Mouse (Mus musculus) intestine, embryonic 14.5 days (tissue): ENCODE data around the gene Capzb. TPM values are rescaled to one million over a fixed set of nuclear protein-coding genes. Genes with fewer than 3 reads are reported as not detected.

Experiments
- ATAC-seq: fragments of 200-750 bp; cut with Nextera tagmentation; replicated peaks from 2 replicates; pipeline ENCODE4 v1.8.0; 2017; ENCODE audit warnings: low read depth, moderate number of reproducible peaks, moderate TSS enrichment, moderate library complexity; ENCODE audit not compliant: low FRiP score, low TSS enrichment
- DNase-seq: peaks from one replicate; pipeline ENCODE4 v3.0.0-alpha.2; 2018; ENCODE audit warnings: low spot score
- H3K27ac ChIP-seq: fragments of 300-500 bp; sonication (generic); 2 replicates; pipeline ENCODE4 v1.5.1; 2014; ENCODE audit warnings: low read depth, mild to moderate bottlenecking, control low read depth
- H3K27me3 ChIP-seq: fragments of 300-500 bp; sonication (generic); replicated peaks from 2 replicates; pipeline ENCODE4 v1.6.1; 2014; ENCODE audit warnings: low read length, control low read depth; ENCODE audit not compliant: control insufficient read depth, insufficient read depth
- H3K36me3 ChIP-seq: fragments of 300-500 bp; sonication (generic); 2 replicates; pipeline ENCODE4 v1.6.1; 2014; ENCODE audit warnings: low read length, control low read depth; ENCODE audit not compliant: control insufficient read depth, insufficient read depth
- H3K4me1 ChIP-seq: fragments of 300-500 bp; sonication (generic); replicated peaks from 2 replicates; pipeline ENCODE4 v1.6.1; 2014; ENCODE audit warnings: low read length, control low read depth, mixed read lengths; ENCODE audit not compliant: control insufficient read depth, insufficient read depth
- H3K4me2 ChIP-seq: fragments of 300-500 bp; sonication (generic); 2 replicates; pipeline ENCODE4 v1.6.1; 2014; ENCODE audit warnings: low read length
- H3K4me3 ChIP-seq: fragments of 300-500 bp; sonication (generic); 2 replicates; pipeline ENCODE4 v1.5.1; 2014; ENCODE audit warnings: low read depth, low read length, control low read depth, mixed read lengths
- H3K9ac ChIP-seq: fragments of 300-500 bp; sonication (generic); 2 replicates; pipeline ENCODE4 v1.6.1; 2014; ENCODE audit warnings: mild to moderate bottlenecking, low read length
- H3K9me3 ChIP-seq: fragments of 300-500 bp; sonication (generic); 2 replicates; pipeline ENCODE4 v1.6.1; 2016; ENCODE audit warnings: low read length, control low read depth; ENCODE audit not compliant: control insufficient read depth
- WGBS: fragments of 180-500 bp; shearing (Covaris S2); extraction: QIAGEN DNeasy Blood & Tissue Kit; methylation state at CpG from one replicate; pipeline ENCODE4 v1.1.7; 2014; 5-methylcytosine and 5-hydroxymethylcytosine counted together
- polyA plus RNA-seq: library from polyadenylated mRNA; unstranded; fragments of >200 nt; fragmentation: Nextera tagmentation; extraction: Ambion mirVana; gene quantifications from 2 replicates; pipeline ENCODE4 v1.2.1, GENCODE M21; 2014

The Capzb gene
- polyA plus RNA-seq, 1 experiment from 2014 or later, result 313 TPM

DNA sequence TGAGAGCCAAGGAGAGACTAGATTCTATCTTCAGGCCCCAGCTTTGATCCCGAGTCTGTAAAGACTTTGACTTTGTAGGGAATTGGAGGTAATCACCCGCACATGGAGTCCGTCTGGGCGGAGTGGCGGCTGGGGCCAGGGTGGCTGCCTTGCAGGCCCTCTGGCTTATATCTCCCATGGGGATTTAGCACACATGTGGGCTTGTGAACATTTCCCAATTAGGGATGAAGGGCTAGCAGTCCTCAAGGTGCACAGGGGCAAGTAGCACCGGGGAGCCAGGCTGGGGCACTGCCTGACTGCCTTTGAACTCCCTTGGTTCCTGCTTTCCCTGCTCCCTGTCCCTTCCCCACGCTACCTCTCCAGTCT, 73.8 kb downstream of the Capzb start:
- ATAC-seq, result no peak
- WGBS, result 79% methylated on average over 7 of the region's 7 CpGs
- no peaks in the 10 kb centered on the region for H3K4me1 ChIP-seq
- H3K4me2 ChIP-seq, result no peak overlapping the region
- H3K36me3 ChIP-seq, result peaks cover 74% of the 10 kb centered on the region
- no peak for DNase-seq
- no peak overlapping the region for H3K9ac ChIP-seq
- no peak overlapping the region for H3K27ac ChIP-seq
- H3K9me3 ChIP-seq, result no peaks in the 10 kb centered on the region
- H3K27me3 ChIP-seq, result no peaks in the 10 kb centered on the region
- no peak overlapping the region for H3K4me3 ChIP-seq

- H3K27ac ChIP-seq, result no peak overlapping the region
- no peak overlapping the region for H3K9ac ChIP-seq
- peaks cover 66% of the 10 kb centered on the region for H3K36me3 ChIP-seq
- no peak overlapping the region for H3K4me3 ChIP-seq
- no peak overlapping the region for H3K4me2 ChIP-seq
- WGBS, result 86% methylated on average over 3 of the region's 3 CpGs
- no peaks in the 10 kb centered on the region for H3K9me3 ChIP-seq
- DNase-seq (no peak), ATAC-seq (no peak)
- H3K4me1 ChIP-seq, result no peaks in the 10 kb centered on the region
- no peaks in the 10 kb centered on the region for H3K27me3 ChIP-seq
Measured at GRCm38 (mm10) chr4:139267335-139267734, 74.6 kb downstream of the Capzb start.

- Histone ChIP-seq H3K36me3 (peaks cover 57% of the 10 kb centered on the region), H3K27ac (no peak overlapping the region)
- 85% methylated on average over 1 of the region's 1 CpGs for WGBS
Measured at GRCm38 (mm10) chr4:139268242-139268641, 75.5 kb downstream of the Capzb start.

DNA sequence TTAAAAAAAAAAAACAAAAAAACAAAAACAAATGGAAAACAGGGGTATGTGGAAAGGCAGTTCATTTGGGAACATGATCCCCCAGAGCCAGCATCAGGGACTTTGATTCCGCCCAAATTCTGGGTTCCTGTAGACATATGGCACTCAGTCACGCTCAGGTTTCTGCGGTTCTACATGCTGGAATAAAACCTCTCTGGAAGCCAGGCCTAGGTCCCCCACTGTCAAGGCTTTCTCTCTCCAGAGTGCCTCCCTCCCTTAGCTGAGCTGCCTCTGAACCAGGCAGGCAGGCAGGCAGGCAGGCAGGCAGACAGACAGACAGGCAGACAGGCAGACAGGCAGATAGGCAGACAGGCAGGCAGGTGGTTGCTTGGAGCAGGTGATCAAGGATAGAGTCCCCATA, 77.5 kb downstream of the Capzb start:
- no peak overlapping the region for H3K4me2 ChIP-seq
- peaks cover 47% of the 10 kb centered on the region for H3K36me3 ChIP-seq
- no peaks in the 10 kb centered on the region for H3K27me3 ChIP-seq
- 97% methylated on average over 3 of the region's 3 CpGs for WGBS
- H3K27ac ChIP-seq, result no peak overlapping the region
- DNase-seq (no peak), ATAC-seq (no peak)
- no peaks in the 10 kb centered on the region for H3K9me3 ChIP-seq
- H3K4me1 ChIP-seq, result no peaks in the 10 kb centered on the region
- H3K9ac ChIP-seq, result no peak overlapping the region
- no peak overlapping the region for H3K4me3 ChIP-seq

More at GRCm38 (mm10) chr4:139268242-139268641, 75.5 kb downstream of the Capzb start:
- Histone ChIP-seq H3K4me3 (no peak overlapping the region), H3K4me1 (no peaks in the 10 kb centered on the region), H3K9me3 (no peaks in the 10 kb centered on the region), H3K27me3 (no peaks in the 10 kb centered on the region), H3K4me2 (no peak overlapping the region), H3K9ac (no peak overlapping the region)
- no peak for ATAC-seq
- DNase-seq, result no peak

DNA sequence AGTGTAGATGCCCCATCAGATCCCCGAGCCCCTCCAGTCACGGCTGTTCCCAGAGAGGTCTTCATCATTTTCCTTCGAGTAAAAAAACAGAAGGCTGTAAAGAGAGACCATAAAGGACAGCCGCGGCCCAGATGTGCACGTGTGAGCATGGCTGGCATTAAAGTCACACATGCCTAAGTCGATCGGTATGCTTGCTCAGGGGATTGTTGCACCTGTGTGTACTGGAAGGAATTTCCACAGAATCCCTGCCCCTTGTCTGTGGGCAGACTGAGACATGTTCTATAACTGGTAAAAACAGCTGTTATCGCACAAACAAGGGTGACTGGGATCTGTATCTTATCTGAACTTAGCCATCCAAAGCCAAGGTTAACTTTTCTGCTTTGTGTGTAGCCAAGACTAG, 78.9 kb downstream of the Capzb start:
- Histone ChIP-seq H3K4me3 (no peak overlapping the region), H3K4me1 (no peaks in the 10 kb centered on the region), H3K36me3 (peaks cover 48% of the 10 kb centered on the region), H3K4me2 (no peak overlapping the region), H3K9ac (no peak overlapping the region), H3K27ac (no peak overlapping the region), H3K27me3 (no peaks in the 10 kb centered on the region), H3K9me3 (no peaks in the 10 kb centered on the region)
- no peak for DNase-seq
- no peak for ATAC-seq
- WGBS, result 77% methylated on average over 9 of the region's 9 CpGs

- H3K27ac ChIP-seq, result no peak overlapping the region
- H3K36me3 ChIP-seq, result peaks cover 43% of the 10 kb centered on the region
- 92% methylated on average over 10 of the region's 10 CpGs for WGBS
- no peaks in the 10 kb centered on the region for H3K27me3 ChIP-seq
- ATAC-seq (no peak), DNase-seq (no peak)
- H3K4me1 ChIP-seq, result no peaks in the 10 kb centered on the region
- H3K9me3 ChIP-seq, result no peaks in the 10 kb centered on the region
- no peak overlapping the region for H3K4me3 ChIP-seq
- H3K4me2 ChIP-seq, result no peak overlapping the region
- no peak overlapping the region for H3K9ac ChIP-seq
Measured at GRCm38 (mm10) chr4:139272951-139273680, 80.4 kb downstream of the Capzb start.

- no peak for DNase-seq
- no peak for ATAC-seq
- WGBS, result 93% methylated on average over 7 of the region's 7 CpGs
Measured at GRCm38 (mm10) chr4:139274573-139274972, 81.9 kb downstream of the Capzb start.

GRCm38 (mm10) chr4:139276411-139276810, 83.7 kb downstream of the Capzb start:
- no peak overlapping the region for H3K9ac ChIP-seq
- WGBS, result 92% methylated on average over 7 of the region's 7 CpGs
- ATAC-seq (no peak), DNase-seq (no peak)
- H3K27me3 ChIP-seq, result no peaks in the 10 kb centered on the region
- H3K4me1 ChIP-seq, result no peaks in the 10 kb centered on the region
- H3K4me3 ChIP-seq, result no peak overlapping the region
- peaks cover 52% of the 10 kb centered on the region for H3K36me3 ChIP-seq
- H3K4me2 ChIP-seq, result no peak overlapping the region
- no peak overlapping the region for H3K27ac ChIP-seq
- H3K9me3 ChIP-seq, result no peaks in the 10 kb centered on the region

More at GRCm38 (mm10) chr4:139274573-139274972, 81.9 kb downstream of the Capzb start:
- H3K4me2 ChIP-seq, result no peak overlapping the region
- no peak overlapping the region for H3K27ac ChIP-seq
- H3K4me3 ChIP-seq, result no peak overlapping the region
- H3K36me3 ChIP-seq, result peaks cover 40% of the 10 kb centered on the region
- no peak overlapping the region for H3K9ac ChIP-seq
- H3K4me1 ChIP-seq, result no peaks in the 10 kb centered on the region
- no peaks in the 10 kb centered on the region for H3K27me3 ChIP-seq
- no peaks in the 10 kb centered on the region for H3K9me3 ChIP-seq

DNA sequence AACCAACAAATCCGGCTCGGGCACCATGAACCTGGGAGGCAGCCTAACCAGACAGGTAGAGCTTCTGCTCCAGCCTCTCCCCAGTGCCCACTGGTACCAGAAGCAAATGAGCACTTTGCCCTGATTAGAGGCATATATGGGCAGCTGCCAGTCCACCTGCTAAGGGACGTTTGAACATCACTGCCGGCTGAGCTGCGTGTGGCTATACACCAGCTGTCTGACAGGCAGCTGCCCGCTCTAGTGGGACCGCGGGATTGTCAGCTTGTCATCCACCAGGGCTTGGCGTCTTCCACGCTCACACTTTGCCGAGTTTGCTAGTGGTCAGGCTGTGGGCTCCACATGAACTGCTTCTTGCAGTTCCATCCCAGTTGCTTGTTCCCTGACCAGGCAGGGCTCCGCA, 87.8 kb downstream of the Capzb start:
- DNase-seq (no peak), ATAC-seq (no peak)
- 94% methylated on average over 12 of the region's 12 CpGs for WGBS
- Histone ChIP-seq H3K27ac (no peak overlapping the region), H3K36me3 (peaks cover 74% of the 10 kb centered on the region), H3K27me3 (no peaks in the 10 kb centered on the region), H3K4me1 (0 out of 2 replicates have a peak, but pooled peaks cover 6% of the 10 kb centered on the region), H3K4me2 (no peak overlapping the region), H3K9ac (no peak overlapping the region), H3K4me3 (no peak overlapping the region), H3K9me3 (no peaks in the 10 kb centered on the region)
